Mouse (Mus musculus) liver, embryonic 15.5 days (tissue): ENCODE results near the gene Uvrag. TPM values are rescaled to one million over a fixed set of nuclear protein-coding genes. Genes with fewer than 3 reads are reported as not detected.

Experiments
- ATAC-seq: fragments of 200-750 bp; cut with Nextera tagmentation; 2 replicates; pipeline ENCODE4 v1.8.0; 2017; ENCODE audit warnings: moderate number of reproducible peaks, mild to moderate bottlenecking, moderate library complexity; ENCODE audit not compliant: insufficient read depth
- H3K27ac ChIP-seq: fragments of 300-500 bp; sonication (generic); replicated peaks from 2 replicates; pipeline ENCODE4 v1.5.1; 2015; ENCODE audit warnings: mild to moderate bottlenecking, inconsistent platforms
- H3K27me3 ChIP-seq: fragments of 300-500 bp; sonication (generic); 2 replicates; pipeline ENCODE4 v1.6.1; 2015; ENCODE audit warnings: mild to moderate bottlenecking, inconsistent platforms
- H3K36me3 ChIP-seq: fragments of 300-500 bp; sonication (generic); replicated peaks from 2 replicates; pipeline ENCODE4 v1.6.1; 2015; ENCODE audit warnings: moderate library complexity, mild to moderate bottlenecking, inconsistent platforms
- H3K4me1 ChIP-seq: fragments of 300-500 bp; sonication (generic); replicated peaks from 2 replicates; pipeline ENCODE4 v1.6.1; 2015; ENCODE audit warnings: inconsistent platforms
- H3K4me2 ChIP-seq: fragments of 300-500 bp; sonication (generic); 2 replicates; pipeline ENCODE4 v1.6.1; 2015; ENCODE audit warnings: moderate library complexity, mild to moderate bottlenecking, inconsistent platforms
- H3K4me3 ChIP-seq: fragments of 300-500 bp; sonication (generic); replicated peaks from 2 replicates; pipeline ENCODE4 v1.5.1; 2015; ENCODE audit warnings: mild to moderate bottlenecking, inconsistent platforms
- H3K9ac ChIP-seq: fragments of 300-500 bp; sonication (generic); 2 replicates; pipeline ENCODE4 v1.6.1; 2015; ENCODE audit warnings: moderate library complexity, mild to moderate bottlenecking, inconsistent platforms
- H3K9me3 ChIP-seq: fragments of 300-500 bp; sonication (generic); replicated peaks from 2 replicates; pipeline ENCODE4 v1.6.1; 2016; ENCODE audit warnings: inconsistent platforms
- WGBS: fragments of 180-500 bp; shearing (Covaris S2); methylation state at CpG from one replicate; pipeline ENCODE4 v1.1.7; 2015; ENCODE audit warnings: mixed read lengths; ENCODE audit not compliant: insufficient replicate concordance; 5-methylcytosine and 5-hydroxymethylcytosine counted together
- polyA plus RNA-seq: library from polyadenylated mRNA; unstranded; fragments of >200 nt; fragmentation: Nextera tagmentation; extraction: Ambion mirVana; gene quantifications from 2 replicates; pipeline ENCODE4 v1.2.1, GENCODE M21; 2015

Gene Uvrag
- 8.3 and 9.7 TPM in 2 replicates for polyA plus RNA-seq

- peak; percentile 96 for ATAC-seq
- H3K4me2 ChIP-seq = peak within 1 kb of the TSS; percentile 92
- H3K27ac ChIP-seq = peak within 1 kb of the TSS; percentile 81
- no peaks in the 10 kb centered on the region for H3K36me3 ChIP-seq
- H3K4me3 ChIP-seq = peak within 1 kb of the TSS; percentile 86
- H3K9me3 ChIP-seq = no peaks in the 10 kb centered on the region
- H3K4me1 ChIP-seq = peaks cover 56% of the 10 kb centered on the region
- H3K27me3 ChIP-seq = no peaks in the 10 kb centered on the region
- peak within 1 kb of the TSS; percentile 77 for H3K9ac ChIP-seq
- WGBS = 1% methylated on average over 51 of the region's 51 CpGs
These were observed at the start of gene Uvrag for GRCm38 (mm10) chr7:99140984-99141918. Uvrag (minus strand) TSS chr7:99141141.

- Histone ChIP-seq H3K4me1 (peaks cover 29% of the 10 kb centered on the region), H3K4me3 (no peak overlapping the region), H3K27ac (peak overlapping the region; percentile 56), H3K27me3 (no peaks in the 10 kb centered on the region), H3K9ac (no peak overlapping the region), H3K9me3 (no peaks in the 10 kb centered on the region), H3K36me3 (no peaks in the 10 kb centered on the region), H3K4me2 (no peak overlapping the region)
- WGBS = 37% methylated on average over 5 of the region's 5 CpGs
- ATAC-seq = no peak
These were observed 48.9 kb upstream of the Uvrag start for GRCm38 (mm10) chr7:99189885-99190284.

- 56% methylated on average over 6 of the region's 6 CpGs for WGBS
- Histone ChIP-seq H3K27me3 (0 out of 2 replicates have a peak, but pooled peaks cover 4% of the 10 kb centered on the region), H3K9me3 (no peaks in the 10 kb centered on the region), H3K36me3 (no peaks in the 10 kb centered on the region), H3K4me3 (no peak overlapping the region), H3K9ac (no peak overlapping the region), H3K4me2 (no peak overlapping the region), H3K4me1 (peaks cover 36% of the 10 kb centered on the region), H3K27ac (peak overlapping the region; percentile 56)
- ATAC-seq = no peak
These were observed 47.7 kb upstream of the Uvrag start for GRCm38 (mm10) chr7:99188630-99189029.

- H3K4me2 ChIP-seq = no peak overlapping the region
- H3K27me3 ChIP-seq = peaks cover 7% of the 10 kb centered on the region; the same call in 1 of the 2 replicates
- no peak overlapping the region for H3K4me3 ChIP-seq
- ATAC-seq = no peak
- H3K9ac ChIP-seq = no peak overlapping the region
- WGBS = 69% methylated on average over 5 of the region's 5 CpGs
- no peak overlapping the region for H3K27ac ChIP-seq
- H3K4me1 ChIP-seq = peaks cover 45% of the 10 kb centered on the region
- H3K36me3 ChIP-seq = no peaks in the 10 kb centered on the region
- no peaks in the 10 kb centered on the region for H3K9me3 ChIP-seq
These were observed 46.5 kb upstream of the Uvrag start for GRCm38 (mm10) chr7:99187451-99187850.

GRCm38 (mm10) chr7:99185405-99185804 lies 44.5 kb upstream of the Uvrag start:
- H3K4me1 ChIP-seq = peaks cover 55% of the 10 kb centered on the region

GRCm38 (mm10) chr7:99183751-99184150 lies 42.8 kb upstream of the Uvrag start:
- Histone ChIP-seq H3K4me2 (peak overlapping the region; percentile 87; the same call in 1 of the 2 replicates), H3K4me1 (peaks cover 45% of the 10 kb centered on the region), H3K27ac (no peak overlapping the region), H3K36me3 (no peaks in the 10 kb centered on the region), H3K9me3 (no peaks in the 10 kb centered on the region), H3K27me3 (peaks cover 20% of the 10 kb centered on the region), H3K9ac (no peak overlapping the region), H3K4me3 (no peak overlapping the region)
- 24% methylated on average over 6 of the region's 6 CpGs for WGBS
- ATAC-seq = no peak

More at GRCm38 (mm10) chr7:99185405-99185804, 44.5 kb upstream of the Uvrag start:
- H3K4me3 ChIP-seq = no peak overlapping the region
- no peak overlapping the region for H3K9ac ChIP-seq
- peaks cover 20% of the 10 kb centered on the region for H3K27me3 ChIP-seq
- no peaks in the 10 kb centered on the region for H3K36me3 ChIP-seq
- H3K27ac ChIP-seq = no peak overlapping the region
- no peak overlapping the region for H3K4me2 ChIP-seq
- no peaks in the 10 kb centered on the region for H3K9me3 ChIP-seq
- 83% methylated on average over 3 of the region's 3 CpGs for WGBS
- no peak for ATAC-seq

- Histone ChIP-seq H3K4me3 (peak within 1 kb of the TSS; percentile 64), H3K36me3 (no peaks in the 10 kb centered on the region), H3K27ac (peak within 1 kb of the TSS; percentile 46), H3K9ac (peak within 1 kb of the TSS; percentile 61), H3K4me1 (peaks cover 43% of the 10 kb centered on the region), H3K4me2 (peak within 1 kb of the TSS; percentile 87), H3K9me3 (no peaks in the 10 kb centered on the region), H3K27me3 (peaks cover 20% of the 10 kb centered on the region)
- ATAC-seq = peak; percentile 82
- WGBS = under 1% methylated on average over 63 of the region's 63 CpGs
These were observed 41.7 kb upstream of the Uvrag start, which contains the start of gene Dgat2 for GRCm38 (mm10) chr7:99182432-99183172. Dgat2 (minus strand) TSS chr7:99182719.

- Histone ChIP-seq H3K4me1 (peaks cover 36% of the 10 kb centered on the region), H3K36me3 (no peaks in the 10 kb centered on the region), H3K4me2 (peak overlapping the region; percentile 87), H3K9ac (peak overlapping the region; percentile 61), H3K4me3 (peak overlapping the region; percentile 64), H3K9me3 (no peaks in the 10 kb centered on the region), H3K27me3 (peaks cover 20% of the 10 kb centered on the region), H3K27ac (peak overlapping the region; percentile 46; the same call in 1 of the 2 replicates)
- ATAC-seq = peak; percentile 2
- 18% methylated on average over 14 of the region's 14 CpGs for WGBS
These were observed 40.9 kb upstream of the Uvrag start for GRCm38 (mm10) chr7:99181619-99182431.

- no peak for ATAC-seq
- Histone ChIP-seq H3K27me3 (peaks cover 20% of the 10 kb centered on the region), H3K4me2 (peak overlapping the region; percentile 87), H3K4me3 (peak overlapping the region; percentile 64), H3K27ac (no peak overlapping the region), H3K9ac (peak overlapping the region; percentile 33; the same call in 1 of the 2 replicates), H3K36me3 (no peaks in the 10 kb centered on the region), H3K9me3 (no peaks in the 10 kb centered on the region), H3K4me1 (peaks cover 36% of the 10 kb centered on the region)
- 37% methylated on average over 1 of the region's 1 CpGs for WGBS
These were observed 39.2 kb upstream of the Uvrag start for GRCm38 (mm10) chr7:99180162-99180561.

GRCm38 (mm10) chr7:99179271-99179670 lies 38.3 kb upstream of the Uvrag start:
- peak overlapping the region; percentile 87 for H3K4me2 ChIP-seq

More at GRCm38 (mm10) chr7:99179271-99179670, 38.3 kb upstream of the Uvrag start:
- WGBS = 71% methylated on average over 9 of the region's 9 CpGs
- Histone ChIP-seq H3K27ac (no peak overlapping the region), H3K36me3 (peaks cover 5% of the 10 kb centered on the region; the same call in 1 of the 2 replicates), H3K4me1 (peaks cover 40% of the 10 kb centered on the region), H3K27me3 (peaks cover 20% of the 10 kb centered on the region), H3K4me3 (peak overlapping the region; percentile 64; the same call in 1 of the 2 replicates), H3K9me3 (no peaks in the 10 kb centered on the region), H3K9ac (no peak overlapping the region)
- ATAC-seq = no peak
